Mouse (Mus musculus) adrenal gland, postnatal 10 days (tissue): Measurements from ENCODE around the gene Cenpc1. TPM values are rescaled to one million over a fixed set of nuclear protein-coding genes. Genes with fewer than 3 reads are reported as not detected.

Experiments used
- DNase-seq: peaks from one replicate; pipeline ENCODE4 v3.0.0; 2021; ENCODE audit warnings: mixed read lengths
- total RNA-seq, 2 experiments: library from RNA; stranded (reverse); gene quantifications; 2 replicates each; pipeline ENCODE4 v1.2.3; 2021

Gene Cenpc1
- total RNA-seq, 2 experiments from 2014 or later = 13.5 to 18.4 TPM

- DNase-seq = no peak
Observed at GRCm38 (mm10) chr5:85996545-85997510, 68.6 kb downstream of the Cenpc1 start.

DNA sequence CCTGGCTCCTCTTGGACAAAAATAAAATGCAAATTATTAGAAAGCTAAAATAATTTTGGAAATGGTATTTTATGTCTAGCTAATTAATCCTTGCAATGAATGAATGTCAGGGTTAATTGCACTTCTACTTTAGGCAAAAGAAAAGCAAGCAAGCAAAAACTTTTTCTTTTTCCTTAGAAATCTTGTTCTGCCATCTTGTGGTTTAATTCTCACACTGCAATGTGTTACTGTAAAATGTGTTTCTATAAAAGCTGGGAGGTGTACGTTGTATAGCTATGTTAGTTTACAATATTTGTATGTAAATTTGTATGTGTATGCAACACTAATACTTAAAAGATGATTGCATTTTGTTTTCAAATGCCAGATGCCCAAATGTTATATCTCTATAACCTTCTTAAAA is 70.8 kb downstream of the Cenpc1 start:
- no peak for DNase-seq

DNA sequence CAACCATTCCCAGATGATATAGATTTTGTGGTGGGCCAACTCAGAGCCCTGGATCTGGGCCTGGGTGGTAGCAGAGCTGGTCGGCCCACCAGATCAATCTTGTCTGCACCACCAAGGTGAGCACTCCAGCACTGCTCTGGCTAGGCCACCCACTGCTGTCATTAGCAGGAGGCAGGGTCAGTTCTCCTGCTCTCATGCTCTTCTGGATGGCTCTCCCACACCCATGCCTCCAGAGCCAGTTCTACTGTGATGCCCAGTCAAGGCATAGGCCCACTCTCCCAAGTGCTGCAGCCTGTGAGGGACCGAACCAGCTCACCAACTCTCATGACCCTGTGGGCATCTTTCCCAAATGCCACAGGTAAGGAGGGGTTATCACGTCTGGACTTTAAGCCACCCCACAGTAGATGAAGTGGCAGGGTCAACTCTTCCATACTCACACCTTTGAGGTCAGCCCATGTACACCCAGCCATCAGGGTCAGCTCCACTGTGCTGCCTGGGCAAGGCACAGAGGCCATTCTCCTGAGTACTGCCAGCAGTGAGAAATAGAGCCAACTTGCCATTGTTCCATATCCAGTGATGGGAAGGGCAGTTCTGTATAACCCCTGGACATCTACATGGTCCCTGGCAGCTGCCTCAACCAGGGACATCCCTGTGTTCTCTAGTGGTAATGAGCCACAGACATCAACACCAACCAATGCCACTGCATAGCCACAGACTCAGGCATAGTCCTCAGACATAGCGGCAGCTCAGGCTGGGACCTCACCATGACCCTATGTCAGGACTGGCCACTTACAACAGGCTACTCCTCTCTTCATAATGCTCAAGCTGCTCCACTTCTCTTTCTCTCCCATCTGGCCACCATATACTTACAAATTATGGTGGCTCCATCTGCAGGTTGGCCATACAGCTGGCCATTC is 72.3 kb downstream of the Cenpc1 start:
- DNase-seq = no peak

GRCm38 (mm10) chr5:85992055-85992454 is 73.3 kb downstream of the Cenpc1 start:
- DNase-seq = peak; percentile 3

DNA sequence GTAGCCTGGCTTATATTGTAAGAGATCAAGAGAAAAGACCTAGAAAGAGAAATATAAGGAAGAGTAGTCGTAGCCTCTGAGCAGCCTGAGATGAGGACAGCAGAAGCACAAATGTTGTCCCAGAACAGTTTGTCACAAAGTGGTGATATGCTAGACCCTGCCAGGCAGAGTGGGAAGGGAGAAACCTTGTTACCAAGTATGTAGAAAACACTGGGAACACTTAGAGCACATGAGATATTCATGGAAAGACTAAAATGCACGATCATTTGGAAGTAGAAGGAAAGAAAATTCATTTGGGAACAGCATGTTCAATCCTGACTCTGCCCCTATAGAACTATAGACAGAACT is 77.9 kb downstream of the Cenpc1 start:
- no peak for DNase-seq

DNA sequence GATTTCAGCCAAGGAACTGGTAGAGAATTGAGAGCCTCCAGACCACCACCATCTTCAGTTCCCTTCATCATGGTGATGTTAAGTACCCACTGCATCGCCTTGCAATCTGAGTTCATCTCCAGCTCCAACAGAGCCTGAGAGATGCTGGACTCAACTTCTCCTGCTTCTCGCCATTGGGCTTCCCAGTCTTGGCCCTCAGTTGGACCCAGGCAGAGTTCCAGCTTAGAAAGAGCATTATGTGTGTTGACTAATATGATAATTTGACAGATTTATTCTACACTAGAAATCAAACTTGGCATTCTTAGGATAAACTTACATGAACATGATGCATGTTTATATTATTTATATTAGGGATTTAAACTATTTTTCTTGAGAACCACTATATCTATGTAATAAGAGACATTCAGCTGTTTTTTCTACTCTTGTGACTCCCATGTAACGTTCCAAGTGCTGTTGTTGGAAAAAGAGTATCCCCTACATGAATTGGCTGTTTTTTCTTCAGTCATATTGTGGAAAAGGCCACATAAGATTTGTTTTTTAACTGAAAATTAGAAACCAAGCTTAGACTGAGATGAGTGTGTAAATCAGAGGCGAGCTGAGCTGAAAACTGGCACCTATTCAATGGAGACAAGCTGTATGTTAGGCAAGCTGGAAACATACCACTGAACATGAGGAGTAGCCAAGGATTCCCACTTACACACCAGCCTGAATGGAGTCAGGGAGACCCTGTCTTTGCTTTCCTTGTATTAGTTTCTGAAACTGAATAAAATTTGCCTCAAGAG is 78.5 kb downstream of the Cenpc1 start:
- DNase-seq = no peak

- DNase-seq = no peak
Observed at GRCm38 (mm10) chr5:85977646-85978426, 87.5 kb downstream of the Cenpc1 start.

DNA sequence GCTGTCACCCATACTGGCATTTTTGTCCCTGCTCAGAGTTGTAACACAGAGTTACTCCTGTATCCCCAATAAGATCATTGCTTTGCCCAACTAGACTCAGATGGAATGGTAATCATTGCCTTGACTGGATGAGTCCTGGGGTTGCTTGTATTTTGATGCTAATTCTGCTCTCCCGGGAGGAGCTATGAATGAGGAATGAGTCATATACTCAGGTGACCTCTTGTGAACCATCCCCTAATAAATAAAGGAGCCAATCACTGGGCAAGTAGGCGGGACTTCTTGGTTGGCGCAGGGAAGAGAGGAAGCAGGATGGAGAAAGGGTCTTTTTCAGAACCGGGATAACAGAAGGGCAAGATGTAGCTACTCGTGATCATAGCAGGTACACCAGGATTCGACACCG is 102.6 kb downstream of the Cenpc1 start:
- DNase-seq = no peak

Other genes starting within 250 kb of the Cenpc1 start
- 1 to 10 TPM; 1.2 to 1.5 TPM for gene Stap1, start 6.2 kb upstream of the Cenpc1 start, total RNA-seq
- gene Uba6, start 107.2 kb upstream of the Cenpc1 start, total RNA-seq = 10 to 100 TPM; 12.0 to 13.1 TPM
- under 1 TPM; 0.12 to 0.30 TPM for gene Gnrhr, start 132.3 kb upstream of the Cenpc1 start, total RNA-seq
- not detected for gene Tmprss11c, start 223.7 kb upstream of the Cenpc1 start, total RNA-seq